Mouse (Mus musculus): Measurements from ENCODE around the gene Grid1. TPM values are rescaled to one million over a fixed set of nuclear protein-coding genes. Genes with fewer than 3 reads are reported as not detected.
A peak's percentile ranks its signal among the peaks of the same experiment; 100 is the strongest.

Gene Grid1
- polyA plus RNA-seq, 1 experiment from 2014 or later, result 5.2 TPM

- peak overlapping the region; percentile 2; the same call in 1 of the 2 replicates for H3K27ac ChIP-seq (replicated peaks)
These were observed 379.0 kb downstream of the Grid1 start for GRCm38 (mm10) chr14:35198899-35199298.

GRCm38 (mm10) chr14:35209444-35209843 is 389.5 kb downstream of the Grid1 start:
- Histone ChIP-seq H3K9ac (no peak overlapping the region), H3K4me1 (replicated peaks) (no peaks in the 10 kb centered on the region), H3K4me3 (no peak overlapping the region), H3K9me3 (no peaks in the 10 kb centered on the region), H3K27me3 (no peaks in the 10 kb centered on the region), H3K36me3 (no peaks in the 10 kb centered on the region), H3K27ac (replicated peaks) (no peak overlapping the region), H3K4me2 (no peak overlapping the region)
- 75% methylated on average over 6 of the region's 6 CpGs for WGBS
- no peak for ATAC-seq (ENCODE audit: low read depth)

More at GRCm38 (mm10) chr14:35198899-35199298, 379.0 kb downstream of the Grid1 start:
- Histone ChIP-seq H3K9me3 (no peaks in the 10 kb centered on the region), H3K27me3 (no peaks in the 10 kb centered on the region), H3K36me3 (no peaks in the 10 kb centered on the region), H3K4me3 (no peak overlapping the region), H3K9ac (no peak overlapping the region), H3K4me1 (replicated peaks) (peaks cover 7% of the 10 kb centered on the region), H3K4me2 (no peak overlapping the region)
- WGBS, result 70% methylated on average over 6 of the region's 6 CpGs
- peak; percentile 88 for ATAC-seq (ENCODE audit: low read depth)

DNA sequence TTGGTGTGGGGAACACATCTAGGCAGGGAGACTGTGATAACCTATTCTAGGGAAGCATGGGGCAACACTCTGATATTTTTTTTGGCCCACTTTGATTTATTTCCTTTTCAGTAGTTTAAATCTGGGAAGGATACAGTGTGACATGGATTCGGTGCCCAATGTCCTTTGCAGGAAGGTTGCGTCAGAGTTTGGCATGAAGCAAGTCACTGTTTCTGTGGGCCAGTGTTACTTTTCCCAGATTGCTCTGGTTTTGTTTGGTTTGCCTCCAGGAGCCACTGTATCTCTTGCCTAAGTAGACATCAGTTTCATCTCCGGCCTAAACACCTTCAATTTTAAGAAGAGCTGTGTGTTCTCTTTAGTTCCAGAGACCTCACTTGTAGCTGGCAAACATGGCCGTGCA is 399.1 kb downstream of the Grid1 start:
- H3K4me2 ChIP-seq, result no peak overlapping the region
- no peaks in the 10 kb centered on the region for H3K27me3 ChIP-seq
- no peak overlapping the region for H3K4me3 ChIP-seq
- no peak overlapping the region for H3K9ac ChIP-seq
- H3K27ac ChIP-seq (replicated peaks), result no peak overlapping the region
- 91% methylated on average over 4 of the region's 4 CpGs for WGBS
- H3K4me1 ChIP-seq (replicated peaks), result no peaks in the 10 kb centered on the region
- ATAC-seq (ENCODE audit: low read depth), result no peak
- H3K36me3 ChIP-seq, result no peaks in the 10 kb centered on the region
- H3K9me3 ChIP-seq, result no peaks in the 10 kb centered on the region

DNA sequence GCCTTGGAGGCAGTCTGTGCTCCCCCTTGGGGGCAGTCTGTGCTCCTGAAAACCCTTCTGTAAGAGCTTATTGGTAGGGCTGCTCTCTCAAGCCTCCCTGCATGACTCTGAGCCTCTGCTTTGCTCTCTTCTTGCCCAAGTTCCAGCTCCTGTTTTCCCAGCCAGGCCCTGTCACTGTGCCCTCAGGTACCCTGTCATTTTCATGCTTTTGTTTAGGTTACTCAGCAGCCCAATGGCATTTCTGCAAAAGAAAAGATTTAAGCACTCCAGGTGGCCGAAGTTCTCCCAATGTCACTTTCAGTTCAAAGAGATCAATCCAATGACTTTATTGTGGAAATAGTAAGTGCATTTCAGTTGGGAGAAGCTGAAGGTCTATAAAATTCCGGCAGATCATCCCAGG is 402.3 kb downstream of the Grid1 start:
- Histone ChIP-seq H3K27ac (replicated peaks) (no peak overlapping the region), H3K9me3 (no peaks in the 10 kb centered on the region), H3K4me2 (no peak overlapping the region), H3K4me3 (no peak overlapping the region), H3K27me3 (no peaks in the 10 kb centered on the region), H3K4me1 (replicated peaks) (no peaks in the 10 kb centered on the region), H3K36me3 (no peaks in the 10 kb centered on the region), H3K9ac (no peak overlapping the region)
- no peak for ATAC-seq (ENCODE audit: low read depth)
- WGBS, result 64% methylated on average over 2 of the region's 2 CpGs

GRCm38 (mm10) chr14:35227581-35227980 is 407.7 kb downstream of the Grid1 start:
- ATAC-seq (ENCODE audit: low read depth), result no peak
- H3K4me3 ChIP-seq, result no peak overlapping the region
- no peak overlapping the region for H3K4me2 ChIP-seq
- no peaks in the 10 kb centered on the region for H3K36me3 ChIP-seq
- H3K9me3 ChIP-seq, result no peaks in the 10 kb centered on the region
- no peaks in the 10 kb centered on the region for H3K27me3 ChIP-seq
- no peaks in the 10 kb centered on the region for H3K4me1 ChIP-seq (replicated peaks)
- 90% methylated on average over 5 of the region's 5 CpGs for WGBS
- H3K9ac ChIP-seq, result no peak overlapping the region
- H3K27ac ChIP-seq (replicated peaks), result no peak overlapping the region

DNA sequence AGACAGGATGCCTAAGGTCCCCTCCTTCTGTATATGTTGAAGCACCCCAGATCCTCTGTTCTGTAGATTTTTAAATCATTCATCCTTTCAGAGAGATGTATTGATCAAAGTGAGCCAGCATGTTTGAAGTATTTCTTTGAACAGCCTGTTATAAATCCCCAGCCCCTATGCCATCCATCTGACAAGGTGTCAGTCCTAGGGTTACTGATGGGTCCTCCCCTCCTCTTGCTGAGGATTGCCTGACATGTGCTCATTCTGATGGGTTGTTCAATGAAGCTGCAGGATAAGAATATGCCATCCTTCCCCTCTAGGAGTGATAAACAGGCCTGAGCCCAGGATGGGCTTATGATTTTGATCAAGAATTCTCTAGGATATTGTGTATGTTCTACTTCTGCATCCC is 411.5 kb downstream of the Grid1 start:
- no peaks in the 10 kb centered on the region for H3K36me3 ChIP-seq
- no peak overlapping the region for H3K4me2 ChIP-seq
- no peaks in the 10 kb centered on the region for H3K4me1 ChIP-seq (replicated peaks)
- no peaks in the 10 kb centered on the region for H3K27me3 ChIP-seq
- no peak for ATAC-seq (ENCODE audit: low read depth)
- H3K9me3 ChIP-seq, result no peaks in the 10 kb centered on the region
- no peak overlapping the region for H3K27ac ChIP-seq (replicated peaks)
- H3K9ac ChIP-seq, result no peak overlapping the region
- H3K4me3 ChIP-seq, result no peak overlapping the region

DNA sequence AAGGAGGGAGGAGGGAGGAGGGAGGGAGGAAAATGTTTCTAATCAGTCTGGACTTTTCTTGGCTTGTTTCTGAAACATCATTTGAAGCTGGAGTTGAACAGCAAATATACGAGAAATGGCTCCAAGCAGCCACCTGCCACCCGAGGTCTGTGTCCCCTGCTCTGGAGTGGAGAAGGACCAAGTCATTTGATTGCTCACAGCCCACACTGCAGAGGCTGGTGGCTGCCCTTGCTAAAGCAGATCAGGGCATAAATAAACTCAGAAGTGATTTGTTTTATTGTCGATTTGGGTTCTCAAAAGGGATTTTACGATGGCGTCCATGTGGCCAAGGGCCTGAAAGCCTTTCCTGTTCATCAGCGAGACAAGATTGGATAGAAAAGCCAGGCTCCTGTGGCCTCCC is 423.0 kb downstream of the Grid1 start:
- Histone ChIP-seq H3K9me3 (no peaks in the 10 kb centered on the region), H3K27ac (replicated peaks) (peak overlapping the region; percentile 2; the same call in 1 of the 2 replicates), H3K36me3 (no peaks in the 10 kb centered on the region), H3K27me3 (peaks cover 21% of the 10 kb centered on the region), H3K9ac (no peak overlapping the region), H3K4me3 (no peak overlapping the region), H3K4me1 (replicated peaks) (peaks cover 13% of the 10 kb centered on the region), H3K4me2 (no peak overlapping the region)
- WGBS, result 37% methylated on average over 6 of the region's 6 CpGs
- no peak for ATAC-seq (ENCODE audit: low read depth)

GRCm38 (mm10) chr14:35244776-35245548 is 425.1 kb downstream of the Grid1 start:
- H3K4me1 ChIP-seq (replicated peaks), result peaks cover 13% of the 10 kb centered on the region
- peaks cover 28% of the 10 kb centered on the region for H3K27me3 ChIP-seq
- H3K36me3 ChIP-seq, result no peaks in the 10 kb centered on the region
- WGBS, result 34% methylated on average over 7 of the region's 7 CpGs
- no peak overlapping the region for H3K9ac ChIP-seq
- ATAC-seq (ENCODE audit: low read depth), result peak; percentile 66
- peak overlapping the region; percentile 4; the same call in 1 of the 2 replicates for H3K27ac ChIP-seq (replicated peaks)
- H3K4me3 ChIP-seq, result no peak overlapping the region
- no peak overlapping the region for H3K4me2 ChIP-seq
- H3K9me3 ChIP-seq, result no peaks in the 10 kb centered on the region

- Histone ChIP-seq H3K27me3 (peaks cover 22% of the 10 kb centered on the region), H3K4me2 (no peak overlapping the region), H3K4me1 (replicated peaks) (peaks cover 7% of the 10 kb centered on the region), H3K36me3 (no peaks in the 10 kb centered on the region), H3K4me3 (no peak overlapping the region), H3K27ac (replicated peaks) (no peak overlapping the region), H3K9ac (no peak overlapping the region), H3K9me3 (no peaks in the 10 kb centered on the region)
- 50% methylated on average over 4 of the region's 4 CpGs for WGBS
- no peak for ATAC-seq (ENCODE audit: low read depth)
These were observed 430.5 kb downstream of the Grid1 start for GRCm38 (mm10) chr14:35250412-35250811.

DNA sequence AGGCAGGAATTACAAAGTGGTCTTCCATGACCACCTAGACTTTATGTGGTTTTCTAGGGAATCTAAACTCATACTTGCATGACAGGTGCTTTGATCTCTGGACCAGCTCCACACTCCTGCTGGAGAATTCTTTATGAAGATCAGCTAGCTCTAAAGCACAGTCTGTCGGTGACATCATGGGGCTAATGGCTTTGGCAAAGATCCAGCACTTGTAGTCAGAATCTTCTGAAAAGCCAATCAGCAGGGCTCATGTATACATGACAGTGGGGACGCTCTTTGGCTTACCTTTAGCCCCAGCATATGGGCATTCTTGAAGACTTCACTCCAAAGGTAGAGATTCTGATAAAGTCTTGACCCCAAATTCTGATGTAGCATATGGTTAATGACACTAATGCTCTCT is 434.6 kb downstream of the Grid1 start:
- 42% methylated on average over 2 of the region's 2 CpGs for WGBS
- Histone ChIP-seq H3K27me3 (peaks cover 3% of the 10 kb centered on the region; the same call in 1 of the 2 replicates), H3K36me3 (no peaks in the 10 kb centered on the region), H3K4me1 (replicated peaks) (peaks cover 5% of the 10 kb centered on the region), H3K4me2 (no peak overlapping the region), H3K4me3 (no peak overlapping the region), H3K9ac (no peak overlapping the region), H3K27ac (replicated peaks) (no peak overlapping the region), H3K9me3 (no peaks in the 10 kb centered on the region)
- no peak for ATAC-seq (ENCODE audit: low read depth)

DNA sequence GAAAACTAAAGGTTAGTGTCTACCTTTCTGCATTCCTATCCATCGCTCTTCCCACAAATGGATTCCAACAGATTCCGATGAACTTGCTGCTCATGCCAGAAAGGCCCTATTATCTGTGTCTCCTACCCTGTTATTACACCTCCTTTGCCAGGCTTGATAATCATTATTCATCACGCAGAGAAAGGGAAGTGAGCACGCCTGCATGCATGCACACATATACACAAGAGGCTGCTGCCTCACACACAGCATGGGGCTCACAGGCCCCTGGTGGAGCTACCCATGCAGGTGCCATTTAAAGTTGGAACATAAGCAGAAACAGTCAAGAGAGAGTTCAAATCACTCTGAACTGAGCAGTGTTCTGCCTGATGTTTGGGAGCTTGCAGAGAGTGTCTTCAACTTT is 450.4 kb downstream of the Grid1 start:
- no peak for ATAC-seq (ENCODE audit: low read depth)
- no peak overlapping the region for H3K9ac ChIP-seq

GRCm38 (mm10) chr14:35309201-35309600 is 489.3 kb downstream of the Grid1 start:
- no peak overlapping the region for H3K4me3 ChIP-seq
- no peak overlapping the region for H3K4me2 ChIP-seq
- no peak for ATAC-seq (ENCODE audit: low read depth)
- H3K36me3 ChIP-seq, result no peaks in the 10 kb centered on the region
- H3K27ac ChIP-seq (replicated peaks), result no peak overlapping the region
- 92% methylated on average over 7 of the region's 7 CpGs for WGBS
- H3K27me3 ChIP-seq, result no peaks in the 10 kb centered on the region
- H3K9ac ChIP-seq, result no peak overlapping the region
- no peaks in the 10 kb centered on the region for H3K9me3 ChIP-seq
- H3K4me1 ChIP-seq (replicated peaks), result no peaks in the 10 kb centered on the region

More for the DNA sequence above, 450.4 kb downstream of the Grid1 start:
- Histone ChIP-seq H3K27me3 (no peaks in the 10 kb centered on the region), H3K4me1 (replicated peaks) (no peaks in the 10 kb centered on the region), H3K36me3 (no peaks in the 10 kb centered on the region), H3K9me3 (no peaks in the 10 kb centered on the region), H3K4me3 (no peak overlapping the region), H3K27ac (replicated peaks) (no peak overlapping the region), H3K4me2 (no peak overlapping the region)
- 93% methylated on average over 4 of the region's 4 CpGs for WGBS
